Mouse (Mus musculus) retina, embryonic 14.5 days (tissue): ENCODE measurements at regions not wholly inside any gene's neighbourhood (a gene's known extent, or its start where the extent isn't known, plus 50 kb on each side); places are given as distances from the start of the nearest gene placed in this dataset.
A peak's percentile ranks its signal among the peaks of the same experiment; 100 is the strongest.

Source experiments
- DNase-seq: peaks from one replicate; pipeline ENCODE4 v3.0.0-alpha.2; 2015; ENCODE audit warnings: low spot score

DNA sequence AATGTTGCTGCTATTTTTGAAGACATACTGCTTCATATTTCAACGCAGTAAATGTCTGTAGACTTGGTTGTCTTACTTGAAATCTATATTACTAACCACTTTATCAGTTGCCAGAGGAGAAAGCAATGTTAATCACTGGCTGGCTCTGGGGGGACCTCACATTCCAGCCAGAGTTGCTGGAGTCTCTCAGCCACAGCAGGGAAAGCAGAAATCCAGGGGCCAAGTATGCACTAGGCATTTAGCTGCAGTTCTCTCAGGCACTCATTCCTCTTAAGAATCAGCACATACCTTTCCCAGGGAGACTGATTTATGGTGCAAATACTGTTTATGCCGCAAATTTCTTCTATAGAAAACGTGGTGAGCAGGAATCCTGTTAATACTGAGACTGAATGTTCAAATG lies 933.6 kb upstream of the Lcorl start:
- DNase-seq, result no peak

DNA sequence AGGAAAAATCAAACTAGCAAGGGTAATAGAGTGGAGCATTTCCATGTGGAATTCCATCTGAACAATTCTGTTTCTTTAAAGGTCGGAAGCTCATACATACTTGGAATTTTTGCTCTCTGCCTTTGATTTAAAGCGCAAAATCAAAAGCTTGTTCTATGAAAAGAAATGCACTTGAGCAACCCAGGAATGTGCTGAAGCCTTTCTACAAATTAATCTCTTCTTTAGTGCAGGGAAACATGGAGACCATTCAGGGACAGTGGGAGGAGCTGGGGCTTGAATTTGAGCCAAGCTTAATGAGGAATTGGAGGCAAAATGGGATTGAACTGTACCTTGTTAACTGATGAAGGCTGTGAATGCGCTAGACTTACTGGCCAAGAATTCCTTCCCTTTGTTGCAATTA lies 933.1 kb upstream of the Lcorl start:
- no peak for DNase-seq

DNA sequence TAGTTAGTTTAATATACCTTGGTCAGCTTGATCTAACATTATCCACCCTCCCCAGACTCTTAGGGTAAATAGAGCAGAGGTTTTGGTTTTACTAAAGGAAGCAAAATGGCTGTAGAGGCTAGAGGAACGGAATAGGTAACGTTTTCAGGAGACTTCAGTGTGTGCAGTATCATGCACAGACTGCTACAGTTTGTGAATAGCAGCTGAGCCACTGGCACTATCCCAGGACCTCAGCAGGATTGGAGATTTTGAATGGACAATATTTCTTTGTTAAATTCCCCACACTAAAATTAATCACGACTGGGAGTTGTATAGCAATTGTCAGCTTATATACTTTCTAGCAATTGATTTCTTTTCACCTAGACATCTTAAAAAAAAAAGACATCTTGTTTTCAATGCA lies 929.7 kb upstream of the Lcorl start:
- DNase-seq, result no peak

DNA sequence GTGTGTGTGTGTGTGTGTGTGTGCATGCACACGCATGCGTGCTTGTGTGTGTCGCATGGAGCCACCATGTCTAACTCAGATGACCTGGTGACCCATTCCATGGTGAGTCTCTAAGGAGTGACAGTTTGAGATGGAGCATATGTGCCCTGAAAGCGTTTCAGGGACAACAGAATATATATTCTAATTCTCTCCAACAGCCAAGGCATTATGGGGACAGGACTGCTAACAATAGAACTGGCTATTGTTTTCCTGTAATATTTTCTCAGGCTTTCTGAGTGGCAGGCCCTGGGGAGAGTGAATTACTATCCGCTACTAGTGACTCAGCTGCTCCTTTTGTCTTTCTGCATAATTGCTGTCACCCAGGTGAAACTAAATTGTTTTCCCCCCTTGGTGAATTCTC lies 898.7 kb upstream of the Lcorl start:
- DNase-seq, result peak; percentile 59

DNA sequence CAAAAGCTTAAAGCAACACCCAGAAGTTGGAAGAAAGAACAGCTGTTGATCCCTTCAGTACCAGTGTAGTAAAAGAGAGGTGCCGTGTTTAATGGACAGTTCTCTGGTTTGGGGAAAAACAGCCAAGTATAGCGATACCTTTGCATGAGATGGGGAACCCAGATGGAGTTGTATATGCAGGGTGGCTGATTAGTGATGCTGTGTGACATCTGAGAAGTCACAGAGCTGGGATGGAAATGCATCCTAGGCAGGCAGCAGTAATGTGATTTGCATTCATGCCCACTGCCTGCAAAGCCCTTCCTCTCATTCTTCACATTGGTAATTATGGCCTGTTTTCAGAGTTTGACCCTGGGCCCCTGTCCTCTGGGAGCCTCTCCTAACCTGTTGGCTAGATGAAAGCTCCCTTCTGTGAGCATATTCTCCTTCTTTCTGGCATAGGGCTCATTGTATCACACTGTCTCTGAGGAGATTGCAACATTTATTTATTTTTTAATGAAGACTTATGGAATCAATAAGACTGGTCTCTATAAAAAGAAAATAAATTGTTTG lies 882.7 kb upstream of the Lcorl start:
- no peak for DNase-seq

DNA sequence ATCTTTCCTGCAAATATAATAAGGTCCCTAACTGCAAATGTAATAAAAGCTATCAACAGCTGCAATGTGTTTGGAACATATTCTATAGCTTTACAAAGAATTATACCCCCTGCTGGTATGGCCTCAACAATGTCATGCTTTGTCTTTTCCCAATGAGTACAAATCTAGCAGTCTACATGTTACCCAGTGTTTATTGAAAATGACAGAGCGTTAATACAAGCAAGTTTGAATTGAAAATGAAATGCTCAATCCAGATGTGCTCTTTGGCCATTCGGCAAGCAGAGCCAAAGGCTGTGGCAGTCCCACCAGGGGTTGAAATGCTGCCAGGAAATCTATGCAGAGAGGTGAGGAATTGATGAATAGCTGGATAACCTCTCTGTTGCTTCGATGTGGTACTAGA lies 875.1 kb upstream of the Lcorl start:
- DNase-seq, result peak; percentile 11

DNA sequence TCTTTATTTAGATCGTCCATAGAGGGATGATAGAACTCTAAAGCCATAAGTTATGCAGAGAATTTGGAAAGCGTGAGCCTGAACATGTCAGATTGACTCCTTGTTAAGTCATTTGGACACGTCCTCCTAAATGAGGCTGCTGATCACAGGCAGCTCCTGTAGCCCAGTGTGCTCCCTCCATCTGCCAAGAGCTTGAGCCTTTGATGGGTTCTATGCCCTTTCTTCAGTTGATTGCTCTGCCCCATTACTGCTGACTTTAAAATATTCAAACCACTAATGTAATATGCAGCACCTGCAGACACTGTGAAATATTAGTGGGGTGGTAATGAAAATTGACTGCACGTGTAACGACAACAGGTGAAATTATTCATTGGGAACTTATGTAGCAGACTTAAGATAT lies 874.6 kb upstream of the Lcorl start:
- no peak for DNase-seq

DNA sequence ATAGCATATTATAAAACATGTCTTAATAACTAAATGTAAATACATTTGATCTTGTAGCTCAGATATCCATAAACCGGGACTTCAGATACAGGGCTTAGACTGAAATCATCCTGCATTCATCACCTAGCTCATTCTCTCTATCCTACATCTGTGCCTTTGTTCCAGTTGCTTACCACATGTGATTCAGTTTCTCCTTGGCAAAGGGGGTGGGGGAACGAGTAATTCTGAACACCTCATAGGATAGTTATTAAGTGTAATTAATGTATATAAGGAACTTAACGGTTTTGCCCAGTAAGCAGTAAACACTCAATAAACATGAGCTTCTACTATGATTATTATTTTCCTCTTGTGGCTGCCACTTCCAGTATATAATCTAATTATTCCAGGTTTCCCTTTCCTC lies 873.9 kb upstream of the Lcorl start:
- DNase-seq, result no peak

DNA sequence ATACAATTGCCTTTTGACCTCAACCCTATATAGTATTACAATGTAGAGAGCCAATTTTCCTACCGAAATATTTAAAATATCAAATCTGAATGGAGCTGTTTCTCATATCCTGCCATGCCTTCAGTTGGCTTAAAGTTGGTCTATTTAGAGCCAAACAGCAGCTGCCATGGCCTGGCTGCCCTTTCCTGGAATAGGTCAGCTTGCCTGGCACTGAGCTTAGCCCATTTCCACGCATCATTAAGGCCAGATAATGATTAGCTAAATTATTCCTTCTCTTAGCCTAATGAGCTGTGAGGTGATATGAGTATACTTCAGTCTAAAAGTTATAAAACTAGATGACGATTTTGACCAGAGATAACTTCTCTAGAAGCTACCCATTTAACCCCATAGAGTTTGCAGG lies 852.2 kb upstream of the Lcorl start:
- DNase-seq, result peak; percentile 10

DNA sequence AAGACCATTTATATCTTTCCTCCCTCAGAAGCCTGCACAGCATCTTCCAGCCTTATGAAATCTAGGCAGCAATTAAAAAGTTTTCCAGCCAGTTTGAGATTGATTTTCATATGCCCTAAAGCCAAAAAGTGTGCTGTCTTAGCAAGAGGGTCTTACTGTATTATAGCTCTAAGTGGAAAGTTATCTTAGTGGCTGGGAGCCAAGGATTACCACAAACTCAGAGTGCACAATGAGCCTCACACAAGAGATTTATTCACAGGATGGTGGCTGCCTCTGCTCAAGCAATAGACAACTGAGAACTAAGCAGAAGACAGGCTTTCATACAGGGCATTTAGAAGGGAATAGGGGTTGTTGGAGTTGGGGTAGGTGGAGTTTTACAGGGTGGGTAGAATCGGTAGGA lies 850.4 kb upstream of the Lcorl start:
- no peak for DNase-seq

DNA sequence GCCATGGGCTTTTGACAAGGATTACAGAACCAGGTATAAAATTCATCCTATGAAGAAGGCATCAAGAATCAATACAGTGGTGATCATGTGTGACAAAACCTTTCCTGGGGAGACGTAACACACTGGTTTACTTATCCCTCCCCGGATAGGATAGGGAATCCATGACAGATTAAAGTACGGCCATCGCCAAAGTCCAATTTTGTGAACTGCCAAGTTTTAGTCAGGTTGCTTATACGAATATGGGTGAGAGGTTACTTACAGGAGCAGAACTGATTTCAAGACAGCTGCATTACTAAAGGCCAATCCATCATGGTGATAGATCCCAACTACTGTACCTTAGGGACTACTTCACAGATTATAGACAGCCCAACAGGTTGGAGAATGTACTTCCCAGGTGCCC lies 849.6 kb upstream of the Lcorl start:
- DNase-seq, result no peak

DNA sequence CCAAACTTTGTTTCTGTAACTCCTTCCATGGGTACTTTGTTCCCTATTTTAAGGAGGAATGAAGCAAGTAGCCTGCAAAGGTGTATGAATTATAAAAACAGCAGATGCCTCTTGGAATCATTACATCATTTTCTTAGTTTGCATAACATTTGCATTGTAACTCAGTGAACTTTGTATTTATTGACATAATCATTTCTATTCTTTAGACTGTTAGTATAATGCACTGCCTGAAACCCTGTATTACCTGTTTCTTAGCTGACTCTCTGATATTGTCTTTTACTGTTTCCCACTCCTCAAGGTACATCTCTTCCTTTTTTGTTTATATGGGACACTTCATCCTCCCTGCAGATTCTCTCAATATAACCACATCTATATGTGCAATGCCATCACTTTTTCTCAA lies 820.6 kb upstream of the Lcorl start:
- no peak for DNase-seq

DNA sequence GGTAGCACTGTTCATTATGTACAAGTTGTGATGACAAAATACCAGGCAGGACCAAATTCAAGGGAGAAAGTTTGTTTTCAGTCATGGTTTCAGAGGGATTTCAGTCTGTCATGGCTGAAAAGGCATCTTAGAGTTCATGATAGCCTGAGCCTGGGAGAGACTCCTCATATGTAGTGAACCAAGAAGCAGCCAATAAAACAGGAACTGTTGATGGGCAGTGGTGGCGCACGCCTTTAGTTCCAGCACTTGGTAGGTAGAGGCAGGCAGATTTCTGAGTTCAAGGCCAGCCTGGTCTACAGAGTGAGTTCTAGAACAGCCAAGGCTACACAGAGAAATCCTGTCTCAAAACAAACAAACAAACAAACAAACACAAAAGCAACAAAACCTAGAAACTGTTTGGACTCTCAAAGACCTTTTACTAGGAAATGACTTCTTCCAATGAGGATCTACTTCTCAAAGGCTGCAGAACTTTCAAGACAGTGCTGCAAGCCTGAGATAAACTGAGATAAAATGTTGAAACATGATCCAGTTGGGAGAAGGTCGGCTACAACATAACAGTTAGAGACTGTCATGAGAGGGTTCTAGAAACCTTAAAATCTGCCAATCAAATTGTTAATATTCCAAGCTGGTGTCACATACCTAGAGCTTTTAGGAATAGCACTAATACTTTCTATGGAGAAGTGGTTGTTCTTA lies 817.5 kb upstream of the Lcorl start:
- no peak for DNase-seq

DNA sequence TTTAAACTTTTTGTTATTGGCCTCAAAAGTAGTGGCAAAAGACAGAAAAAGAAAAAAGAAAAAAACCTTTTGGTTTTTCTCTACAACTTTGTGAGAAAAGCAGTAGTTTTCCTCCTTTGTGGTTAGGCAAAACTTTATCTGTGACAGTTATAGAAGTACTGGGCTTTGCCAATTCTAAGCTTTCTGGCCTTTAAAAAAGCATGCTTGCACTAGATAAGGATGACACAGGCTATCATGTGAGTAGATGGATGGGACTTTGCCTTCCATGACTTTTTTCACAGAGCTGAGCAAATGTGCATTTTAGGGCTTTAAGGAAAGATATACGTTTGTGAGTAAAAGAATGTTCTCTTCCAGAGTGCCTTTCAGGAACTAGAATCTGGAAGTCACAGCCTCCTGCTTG lies 816.0 kb upstream of the Lcorl start:
- no peak for DNase-seq

DNA sequence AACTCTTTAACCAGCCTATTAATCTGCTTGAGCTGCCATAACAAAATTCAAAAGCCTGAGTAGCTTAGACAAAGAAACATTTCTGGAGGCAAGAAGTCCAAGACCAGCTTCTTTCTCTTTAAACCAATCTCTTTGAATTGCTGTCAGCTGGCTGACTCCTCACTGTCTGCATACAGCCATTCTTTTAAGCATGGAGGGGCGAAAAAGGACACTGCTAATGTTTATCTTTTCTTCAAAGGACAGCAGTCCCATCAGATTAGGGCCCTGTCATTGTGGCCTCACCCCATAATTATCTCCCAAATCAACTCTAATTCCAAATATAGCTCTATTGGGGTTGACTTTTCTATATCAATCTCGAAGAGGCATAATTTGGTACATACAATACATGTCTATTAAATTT lies 813.1 kb upstream of the Lcorl start:
- DNase-seq, result no peak

DNA sequence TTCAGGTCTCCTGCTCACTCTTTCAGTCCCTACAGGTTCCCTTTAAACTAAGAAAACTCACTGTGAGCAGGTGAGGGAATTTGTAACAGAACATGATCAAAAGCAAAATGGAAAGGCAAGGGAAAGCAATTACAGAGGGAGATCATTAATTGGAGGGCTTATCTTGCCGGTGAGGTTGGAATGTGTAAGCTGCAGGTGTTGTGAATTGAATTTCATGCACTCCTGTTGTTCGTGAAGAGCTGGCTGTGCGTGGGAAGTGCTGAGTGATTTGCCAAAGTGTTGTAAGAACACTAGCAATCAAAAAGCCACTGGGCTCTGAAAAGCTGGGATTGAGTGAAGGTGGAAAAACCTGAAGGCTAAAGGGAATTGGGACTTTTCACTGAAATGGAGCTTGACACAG lies 808.8 kb upstream of the Lcorl start:
- DNase-seq, result no peak

DNA sequence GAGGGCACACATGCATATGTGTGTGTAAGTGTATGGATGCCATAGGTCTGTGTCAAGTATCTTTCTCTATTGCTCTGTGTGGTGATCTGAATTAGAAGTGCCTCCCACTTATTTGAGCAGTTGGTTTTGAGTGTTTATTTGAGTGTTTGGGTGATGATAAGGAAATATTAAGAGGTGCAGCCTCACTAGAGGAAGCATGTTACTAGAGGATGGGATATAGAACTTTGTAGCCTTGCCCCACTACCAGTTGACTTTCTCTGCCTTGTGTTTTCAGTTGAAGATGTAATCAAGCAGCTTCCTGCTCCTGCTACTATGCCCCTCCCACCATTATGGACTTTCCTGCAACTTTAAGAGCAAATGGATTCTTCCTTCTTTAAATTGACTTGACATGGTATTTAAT lies 799.6 kb upstream of the Lcorl start:
- DNase-seq, result no peak

DNA sequence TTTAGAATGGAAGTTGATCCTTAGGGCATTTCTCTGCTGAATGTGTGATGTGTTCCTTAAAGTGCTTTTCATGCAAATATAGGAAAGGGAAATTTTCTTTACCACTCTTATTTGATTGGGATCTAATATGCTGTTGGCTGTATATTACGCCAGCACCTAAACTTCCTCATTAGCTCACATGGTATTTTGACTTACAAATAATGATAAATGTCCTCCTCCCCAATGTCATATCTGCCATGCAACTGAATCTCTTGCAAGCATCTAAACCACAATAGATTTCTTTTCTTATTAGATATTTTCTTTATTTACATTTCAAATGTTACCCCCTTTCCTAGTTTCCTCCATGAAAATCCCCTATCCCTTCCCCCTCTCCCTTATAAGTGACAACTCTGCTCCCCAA lies 796.8 kb upstream of the Lcorl start:
- no peak for DNase-seq

DNA sequence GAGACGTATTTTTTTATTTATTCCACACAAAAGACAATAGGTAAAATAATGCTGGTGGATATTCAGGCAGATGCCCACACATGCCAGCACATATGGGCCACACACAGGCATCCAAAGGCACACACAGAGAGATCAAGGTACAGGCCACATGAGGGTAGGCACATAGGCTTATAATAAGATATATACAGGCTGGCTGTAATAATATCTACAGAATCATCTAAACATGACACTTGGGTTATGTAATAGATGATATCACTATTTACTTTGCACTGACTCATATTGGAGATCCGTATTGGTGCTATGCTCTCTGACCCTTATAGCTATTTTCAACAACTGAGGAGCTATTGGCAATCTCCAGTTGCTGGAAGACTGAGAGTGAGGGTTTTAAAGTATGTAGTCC lies 785.6 kb upstream of the Lcorl start:
- no peak for DNase-seq

DNA sequence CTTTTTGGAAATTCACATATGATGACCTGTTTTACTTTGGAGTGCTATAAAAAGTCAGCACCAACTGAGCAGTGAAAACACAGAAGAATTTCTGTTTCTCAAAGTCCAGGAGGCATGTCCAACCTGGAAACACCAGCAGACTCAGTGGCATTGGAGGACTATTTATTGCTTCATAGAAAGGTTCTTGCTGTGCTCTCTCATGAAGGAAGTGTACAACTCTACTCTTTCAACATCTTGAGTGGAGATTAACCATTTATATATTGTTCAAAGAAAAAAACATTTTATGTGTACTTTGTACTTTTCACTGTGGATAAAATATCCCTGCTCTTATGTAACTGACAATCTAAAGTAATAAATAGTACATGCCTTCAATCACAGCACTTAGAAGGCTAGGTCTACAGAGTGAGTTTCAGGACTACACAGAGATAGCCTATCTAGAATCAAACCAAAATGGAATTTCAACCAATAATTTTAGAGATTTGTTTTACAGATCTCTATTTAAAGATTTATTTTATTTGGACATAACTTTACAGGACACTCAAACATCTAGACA lies 777.8 kb upstream of the Lcorl start:
- no peak for DNase-seq
